Mouse (Mus musculus) megakaryocyte, embryonic 14.5 days (primary cell): ENCODE measurements around the gene Pan3.

Source experiments
- FLI1 ChIP-seq: IDR thresholded peaks from 2 replicates; pipeline ENCODE4 v1.6.1; 2012; ENCODE audit warnings: low read length, inconsistent platforms, mixed read lengths
- GATA1 ChIP-seq: IDR thresholded peaks from 3 replicates; pipeline ENCODE4 v1.6.1; 2012; ENCODE audit warnings: mixed read lengths, low read length, inconsistent platforms, borderline replicate concordance

- TF ChIP-seq GATA1 (no peak), FLI1 (no peak)
Observed at GRCm38 (mm10) chr5:147580181-147580580, 150.2 kb downstream of the Pan3 start.
